Mouse (Mus musculus) heart, adult 2 months (tissue): ENCODE measurements at regions not wholly inside any gene's neighbourhood (a gene's known extent, or its start where the extent isn't known, plus 50 kb on each side); places are given as distances from the start of the nearest gene placed in this dataset.

Experiments
- DNase-seq, 2 experiments: peaks; one replicate each; pipeline ENCODE4 v3.0.0; 2021
- H3K27ac ChIP-seq: fragments of 200-600 bp; 2 replicates; pipeline ENCODE4 v1.8.1; 2022
- H3K27me3 ChIP-seq: fragments of 200-500 bp; 2 replicates; pipeline ENCODE4 v1.6.1; 2012; ENCODE audit warnings: mild to moderate bottlenecking, low read length, inconsistent platforms, mixed read lengths; ENCODE audit not compliant: control insufficient read depth, insufficient read depth
- H3K36me3 ChIP-seq: fragments of 200-500 bp; 2 replicates; pipeline ENCODE4 v1.6.1; 2012; ENCODE audit warnings: low read length, inconsistent platforms; ENCODE audit not compliant: control insufficient read depth, insufficient read depth
- H3K4me1 ChIP-seq: fragments of 200-500 bp; 2 replicates; pipeline ENCODE4 v1.6.1; 2011; ENCODE audit warnings: low read length; ENCODE audit not compliant: control insufficient read depth, insufficient read depth
- H3K4me3 ChIP-seq: fragments of 200-600 bp; 2 replicates; pipeline ENCODE4 v1.8.1; 2022
- H3K79me2 ChIP-seq: fragments of 200-500 bp; replicated peaks from 2 replicates; pipeline ENCODE4 v1.6.1; 2012; ENCODE audit warnings: mild to moderate bottlenecking, inconsistent platforms, low read length, moderate library complexity, mixed read lengths; ENCODE audit not compliant: control insufficient read depth, insufficient read depth
- H3K9ac ChIP-seq: fragments of 200-500 bp; 2 replicates; pipeline ENCODE4 v1.6.1; 2012; ENCODE audit warnings: low read depth, mild to moderate bottlenecking, control low read depth, inconsistent platforms, low read length, mixed read lengths
- CTCF ChIP-seq: fragments of 200-600 bp; IDR thresholded peaks from 2 replicates; pipeline ENCODE4 v1.8.1; 2022; ENCODE audit warnings: antibody characterized with exemption, mild to moderate bottlenecking, moderate library complexity
- EP300 ChIP-seq: fragments of 200-500 bp; IDR thresholded peaks from 2 replicates; pipeline ENCODE4 v1.6.1; 2011; ENCODE audit warnings: low read depth, low read length, control low read depth; ENCODE audit not compliant: insufficient read depth
- POLR2A ChIP-seq: fragments of 200-500 bp; IDR thresholded peaks from 2 replicates; pipeline ENCODE4 v1.6.1; 2011; ENCODE audit warnings: mild to moderate bottlenecking, low read depth, low read length, control low read depth; ENCODE audit not compliant: insufficient read depth
- WGBS: fragments of 180-500 bp; shearing (Covaris S2); methylation state at CpG from one replicate; pipeline ENCODE4 v1.1.7; 2018; 5-methylcytosine and 5-hydroxymethylcytosine counted together
- intact Hi-C: fragments of 180-260 bp; cut with DNase I; formaldehyde crosslinking; loops from one replicate; pipeline ENCODE4 v1.15.1; 2025

- no peak for DNase-seq
- no peak for TF ChIP-seq POLR2A
- no peak for TF ChIP-seq CTCF
- TF ChIP-seq EP300, result no peak
- Histone ChIP-seq H3K9ac (no peak overlapping the region), H3K27ac (no peak overlapping the region), H3K36me3 (no peaks in the 10 kb centered on the region), H3K79me2 (no peaks in the 10 kb centered on the region), H3K27me3 (no peaks in the 10 kb centered on the region), H3K4me1 (no peaks in the 10 kb centered on the region), H3K4me3 (no peak overlapping the region)
- intact Hi-C loops, result no loop called here
Observed at GRCm38 (mm10) chr9:80600019-80600418, 134.7 kb upstream of the Impg1 start.

- no peak for DNase-seq
- no peak for TF ChIP-seq POLR2A
- no peak for TF ChIP-seq CTCF
- 77% methylated on average over 4 of the region's 4 CpGs for whole genome bisulfite sequencing
- no peaks in the 10 kb centered on the region for H3K36me3 ChIP-seq
- no peaks in the 10 kb centered on the region for H3K27me3 ChIP-seq
- H3K79me2 ChIP-seq, result no peaks in the 10 kb centered on the region
- intact Hi-C loops, result no loop called here
- H3K4me1 ChIP-seq, result no peaks in the 10 kb centered on the region
- H3K27ac ChIP-seq, result no peak overlapping the region
- H3K4me3 ChIP-seq, result no peak overlapping the region
- H3K9ac ChIP-seq, result no peak overlapping the region
Observed at GRCm38 (mm10) chr9:80565388-80566024, 100.2 kb upstream of the Impg1 start.

GRCm38 (mm10) chr9:80563655-80564054 is 98.4 kb upstream of the Impg1 start:
- Histone ChIP-seq H3K27me3 (no peaks in the 10 kb centered on the region), H3K9ac (no peak overlapping the region), H3K27ac (no peak overlapping the region), H3K36me3 (no peaks in the 10 kb centered on the region), H3K79me2 (no peaks in the 10 kb centered on the region), H3K4me1 (no peaks in the 10 kb centered on the region), H3K4me3 (no peak overlapping the region)
- DNase-seq, result no peak
- intact Hi-C loops, result no loop called here
- TF ChIP-seq POLR2A (no peak), CTCF (no peak), EP300 (no peak)
- WGBS, result 76% methylated on average over 2 of the region's 2 CpGs

- TF ChIP-seq POLR2A (no peak), EP300 (no peak), CTCF (no peak)
- no peaks in the 10 kb centered on the region for H3K27me3 ChIP-seq
- intact Hi-C loops, result no loop called here
- H3K4me3 ChIP-seq, result no peak overlapping the region
- 15% methylated on average over 1 of the region's 1 CpGs for WGBS
- H3K79me2 ChIP-seq, result no peaks in the 10 kb centered on the region
- H3K27ac ChIP-seq, result no peak overlapping the region
- H3K9ac ChIP-seq, result no peak overlapping the region
- no peaks in the 10 kb centered on the region for H3K36me3 ChIP-seq
- DNase-seq, result no peak
- no peaks in the 10 kb centered on the region for H3K4me1 ChIP-seq
Observed at GRCm38 (mm10) chr9:80555531-80556067, 90.3 kb upstream of the Impg1 start.
